Mouse (Mus musculus) liver, embryonic 13.5 days (tissue): ENCODE measurements around the gene Myo10. TPM values are rescaled to one million over a fixed set of nuclear protein-coding genes. Genes with fewer than 3 reads are reported as not detected.

ENCODE experiments used
- ATAC-seq: fragments of 200-750 bp; cut with Nextera tagmentation; 2 replicates; pipeline ENCODE4 v1.8.0; 2017; ENCODE audit warnings: low read depth, mild to moderate bottlenecking, moderate number of reproducible peaks, moderate library complexity
- DNase-seq: peaks from one replicate; pipeline ENCODE4 v3.0.0; 2022
- H3K27ac ChIP-seq: fragments of 300-500 bp; sonication (generic); 2 replicates; pipeline ENCODE4 v1.5.1; 2015; ENCODE audit warnings: moderate library complexity, mild to moderate bottlenecking, inconsistent platforms
- H3K27me3 ChIP-seq: fragments of 300-500 bp; sonication (generic); 2 replicates; pipeline ENCODE4 v1.6.1; 2015; ENCODE audit warnings: mild to moderate bottlenecking, inconsistent platforms
- H3K36me3 ChIP-seq: fragments of 300-500 bp; sonication (generic); 2 replicates; pipeline ENCODE4 v1.6.1; 2015; ENCODE audit warnings: mild to moderate bottlenecking, inconsistent platforms
- H3K4me1 ChIP-seq: fragments of 300-500 bp; sonication (generic); replicated peaks from 2 replicates; pipeline ENCODE4 v1.6.1; 2015; ENCODE audit warnings: inconsistent platforms
- H3K4me2 ChIP-seq: fragments of 300-500 bp; sonication (generic); 2 replicates; pipeline ENCODE4 v1.6.1; 2015; ENCODE audit warnings: inconsistent platforms, mild to moderate bottlenecking, moderate library complexity
- H3K4me3 ChIP-seq: fragments of 300-500 bp; sonication (generic); replicated peaks from 2 replicates; pipeline ENCODE4 v1.5.1; 2015; ENCODE audit warnings: mild to moderate bottlenecking, inconsistent platforms
- H3K9ac ChIP-seq: fragments of 300-500 bp; sonication (generic); 2 replicates; pipeline ENCODE4 v1.6.1; 2015; ENCODE audit warnings: mild to moderate bottlenecking, inconsistent platforms
- H3K9me3 ChIP-seq: fragments of 300-500 bp; sonication (generic); replicated peaks from 2 replicates; pipeline ENCODE4 v1.6.1; 2016; ENCODE audit warnings: inconsistent platforms
- WGBS: fragments of 180-500 bp; shearing (Covaris S2); methylation state at CpG from one replicate; pipeline ENCODE4 v1.1.7; 2015; ENCODE audit not compliant: insufficient replicate concordance; 5-methylcytosine and 5-hydroxymethylcytosine counted together
- polyA plus RNA-seq: library from polyadenylated mRNA; unstranded; fragments of >200 nt; fragmentation: Nextera tagmentation; extraction: Ambion mirVana; gene quantifications from 2 replicates; pipeline ENCODE4 v1.2.1, GENCODE M21; 2015

Myo10 gene
- polyA plus RNA-seq, 1 experiment from 2014 or later = 3.8 TPM

GRCm38 (mm10) chr15:25732758-25733428 is 110.6 kb downstream of the Myo10 start:
- Histone ChIP-seq H3K9ac (no peak overlapping the region), H3K4me2 (no peak overlapping the region), H3K27ac (no peak overlapping the region), H3K27me3 (no peaks in the 10 kb centered on the region), H3K4me1 (no peaks in the 10 kb centered on the region), H3K36me3 (peaks cover 18% of the 10 kb centered on the region; the same call in 1 of the 2 replicates), H3K4me3 (no peak overlapping the region), H3K9me3 (no peaks in the 10 kb centered on the region)
- 72% methylated on average over 8 of the region's 8 CpGs for WGBS
- DNase-seq (no peak), ATAC-seq (no peak)

GRCm38 (mm10) chr15:25733739-25734430 is 111.6 kb downstream of the Myo10 start:
- 70% methylated on average over 11 of the region's 11 CpGs for WGBS
- no peaks in the 10 kb centered on the region for H3K27me3 ChIP-seq
- H3K4me1 ChIP-seq = no peaks in the 10 kb centered on the region
- H3K9me3 ChIP-seq = no peaks in the 10 kb centered on the region
- no peak overlapping the region for H3K4me3 ChIP-seq
- H3K27ac ChIP-seq = no peak overlapping the region
- no peak for DNase-seq
- H3K4me2 ChIP-seq = no peak overlapping the region
- H3K36me3 ChIP-seq = peaks cover 18% of the 10 kb centered on the region; the same call in 1 of the 2 replicates
- no peak for ATAC-seq
- H3K9ac ChIP-seq = no peak overlapping the region

- H3K4me1 ChIP-seq = no peaks in the 10 kb centered on the region
- peaks cover 30% of the 10 kb centered on the region for H3K36me3 ChIP-seq
- H3K9ac ChIP-seq = no peak overlapping the region
- no peak for ATAC-seq
- H3K4me3 ChIP-seq = no peak overlapping the region
- no peak overlapping the region for H3K4me2 ChIP-seq
- DNase-seq = no peak
- no peaks in the 10 kb centered on the region for H3K27me3 ChIP-seq
- no peak overlapping the region for H3K27ac ChIP-seq
- H3K9me3 ChIP-seq = no peaks in the 10 kb centered on the region
- WGBS = 75% methylated on average over 6 of the region's 6 CpGs
Observed at GRCm38 (mm10) chr15:25736531-25736930, 114.2 kb downstream of the Myo10 start.

GRCm38 (mm10) chr15:25740271-25740670 is 117.9 kb downstream of the Myo10 start:
- Histone ChIP-seq H3K9me3 (no peaks in the 10 kb centered on the region), H3K36me3 (peaks cover 34% of the 10 kb centered on the region), H3K4me3 (no peak overlapping the region), H3K4me1 (no peaks in the 10 kb centered on the region), H3K9ac (no peak overlapping the region), H3K27ac (no peak overlapping the region), H3K27me3 (no peaks in the 10 kb centered on the region), H3K4me2 (no peak overlapping the region)
- no peak for ATAC-seq
- no peak for DNase-seq
- WGBS = 65% methylated on average over 4 of the region's 4 CpGs

- H3K4me3 ChIP-seq = no peak overlapping the region
- H3K27ac ChIP-seq = no peak overlapping the region
- H3K4me2 ChIP-seq = no peak overlapping the region
- DNase-seq (no peak), ATAC-seq (no peak)
- H3K36me3 ChIP-seq = peaks cover 29% of the 10 kb centered on the region
- H3K27me3 ChIP-seq = no peaks in the 10 kb centered on the region
- no peaks in the 10 kb centered on the region for H3K4me1 ChIP-seq
- H3K9ac ChIP-seq = no peak overlapping the region
- WGBS = 76% methylated on average over 13 of the region's 13 CpGs
- H3K9me3 ChIP-seq = no peaks in the 10 kb centered on the region
Observed at GRCm38 (mm10) chr15:25742196-25742595, 119.9 kb downstream of the Myo10 start.

- 64% methylated on average over 11 of the region's 11 CpGs for WGBS
- H3K9me3 ChIP-seq = no peaks in the 10 kb centered on the region
- ATAC-seq = no peak
Observed at GRCm38 (mm10) chr15:25751510-25751909, 129.2 kb downstream of the Myo10 start.

GRCm38 (mm10) chr15:25752597-25752996 is 130.3 kb downstream of the Myo10 start:
- H3K9me3 ChIP-seq = no peaks in the 10 kb centered on the region
- DNase-seq (no peak), ATAC-seq (no peak)
- H3K4me3 ChIP-seq = no peak overlapping the region
- 76% methylated on average over 1 of the region's 1 CpGs for WGBS
- 0 out of 2 replicates have a peak, but pooled peaks cover 2% of the 10 kb centered on the region for H3K36me3 ChIP-seq
- H3K4me2 ChIP-seq = no peak overlapping the region
- H3K4me1 ChIP-seq = no peaks in the 10 kb centered on the region; the same call in 1 of the 2 replicates
- no peaks in the 10 kb centered on the region for H3K27me3 ChIP-seq
- no peak overlapping the region for H3K27ac ChIP-seq
- H3K9ac ChIP-seq = no peak overlapping the region

More at GRCm38 (mm10) chr15:25751510-25751909, 129.2 kb downstream of the Myo10 start:
- 0 out of 2 replicates have a peak, but pooled peaks cover 2% of the 10 kb centered on the region for H3K36me3 ChIP-seq
- H3K4me3 ChIP-seq = no peak overlapping the region
- H3K4me1 ChIP-seq = no peaks in the 10 kb centered on the region; the same call in 1 of the 2 replicates
- H3K27ac ChIP-seq = no peak overlapping the region
- no peak for DNase-seq
- no peak overlapping the region for H3K9ac ChIP-seq
- H3K4me2 ChIP-seq = no peak overlapping the region
- no peaks in the 10 kb centered on the region for H3K27me3 ChIP-seq

GRCm38 (mm10) chr15:25753003-25753402 is 130.7 kb downstream of the Myo10 start:
- Histone ChIP-seq H3K4me3 (no peak overlapping the region), H3K27ac (no peak overlapping the region)

GRCm38 (mm10) chr15:25753878-25754277 is 131.6 kb downstream of the Myo10 start:
- no peak overlapping the region for H3K4me3 ChIP-seq
- H3K9me3 ChIP-seq = no peaks in the 10 kb centered on the region
- no peaks in the 10 kb centered on the region for H3K27me3 ChIP-seq
- H3K36me3 ChIP-seq = 0 out of 2 replicates have a peak, but pooled peaks cover 2% of the 10 kb centered on the region
- no peak for ATAC-seq
- no peak overlapping the region for H3K4me2 ChIP-seq
- no peak overlapping the region for H3K9ac ChIP-seq
- no peaks in the 10 kb centered on the region; the same call in 1 of the 2 replicates for H3K4me1 ChIP-seq
- H3K27ac ChIP-seq = no peak overlapping the region
- no peak for DNase-seq

More at GRCm38 (mm10) chr15:25753003-25753402, 130.7 kb downstream of the Myo10 start:
- no peaks in the 10 kb centered on the region for H3K27me3 ChIP-seq
- 0 out of 2 replicates have a peak, but pooled peaks cover 2% of the 10 kb centered on the region for H3K36me3 ChIP-seq
- DNase-seq (no peak), ATAC-seq (no peak)
- no peaks in the 10 kb centered on the region for H3K9me3 ChIP-seq
- WGBS = 72% methylated on average over 9 of the region's 9 CpGs
- H3K9ac ChIP-seq = no peak overlapping the region
- H3K4me2 ChIP-seq = no peak overlapping the region
- no peaks in the 10 kb centered on the region; the same call in 1 of the 2 replicates for H3K4me1 ChIP-seq

- Histone ChIP-seq H3K9ac (no peak overlapping the region), H3K9me3 (no peaks in the 10 kb centered on the region), H3K4me2 (no peak overlapping the region), H3K4me1 (peaks cover 5% of the 10 kb centered on the region; the same call in 1 of the 2 replicates), H3K4me3 (no peak overlapping the region), H3K27me3 (no peaks in the 10 kb centered on the region), H3K36me3 (0 out of 2 replicates have a peak, but pooled peaks cover 2% of the 10 kb centered on the region), H3K27ac (no peak overlapping the region)
- ATAC-seq = no peak
- WGBS = 60% methylated on average over 13 of the region's 13 CpGs
- DNase-seq = no peak
Observed at GRCm38 (mm10) chr15:25754342-25754951, 132.1 kb downstream of the Myo10 start.

GRCm38 (mm10) chr15:25755536-25755935 is 133.2 kb downstream of the Myo10 start:
- Histone ChIP-seq H3K27me3 (no peaks in the 10 kb centered on the region), H3K36me3 (0 out of 2 replicates have a peak, but pooled peaks cover 2% of the 10 kb centered on the region), H3K4me3 (no peak overlapping the region), H3K4me2 (no peak overlapping the region), H3K9me3 (no peaks in the 10 kb centered on the region), H3K9ac (no peak overlapping the region), H3K27ac (no peak overlapping the region), H3K4me1 (peaks cover 8% of the 10 kb centered on the region; the same call in 1 of the 2 replicates)
- DNase-seq = no peak
- ATAC-seq = no peak
- WGBS = 63% methylated on average over 6 of the region's 6 CpGs
